31 mouse cellular contexts compared by ENCODE assay signal in genomic region chr16:32239428-32240312, GRCm38 (mm10). TPM values are rescaled to one million over a fixed set of nuclear protein-coding genes. Genes with fewer than 3 reads are reported as not detected.
DNase-seq lines count a peak whose midpoint lies in the region; ATAC-seq and TF ChIP-seq lines count a peak whose summit lies in the region.
"Had no signal": no experiment of that assay in that cellular context is flagged by ENCODE, and none has a peak within 500 bp of the region (broad histone marks: within the 10 kb centered on the region; RNA-seq: fewer than 3 reads in every experiment).

No protein-coding gene starts in this region.

- TF ChIP-seq CTCF in MEL (IDR thresholded peaks at IDR 0.05 in 2 of 3, conservative IDR thresholded peaks at IDR 0.05 in 1 of 3; ENCODE audit: control insufficient read depth in 1 of 3, insufficient read depth in 1 of 3, low read depth in 2 of 3, low read length in 3 of 3, poor library complexity in 1 of 3, severe bottlenecking in 1 of 3): no peak

- peak; percentile 15 to 17 for DNase-seq in adrenal gland, postnatal 36 days
- DNase-seq in adrenal gland, adult 8-10 months: no peak
- DNase-seq in heart, embryonic 10.5 days (ENCODE audit: low spot score): no peak
- peak; percentile 76 for DNase-seq in 3T3-L1 (ENCODE audit: low read depth, low spot score)
- DNase-seq in MEL (ENCODE audit: low read depth, low spot score): no peak
- no peak for DNase-seq in left cerebral cortex, postnatal 4 days
- no peak for DNase-seq in gastrocnemius, adult 8-10 months (ENCODE audit: low spot score in 2 of 2)
- DNase-seq: cerebellum, adult 18-20 months; cerebellum, postnatal 14 days; forebrain, postnatal 0 days; gastrocnemius, postnatal 36 days; heart, postnatal 14 days; kidney, adult 18-20 months; layer of hippocampus, adult 9-11 months; lung, postnatal 14 days; thymus, adult 2 months; thymus, postnatal 4 days had no signal

- 66% methylated on average over 2 of the region's 2 CpGs for WGBS in heart, embryonic 16.5 days
- WGBS in heart, embryonic 10.5 days: 62% methylated on average over 2 of the region's 2 CpGs

- H3K79me2 ChIP-seq in MEL (ENCODE audit: control insufficient read depth, insufficient read depth, low read length, poor library complexity): peaks cover 21% of the 10 kb centered on the region

- no peak for TF ChIP-seq POLR2A in MEL (IDR thresholded peaks at IDR 0.05; ENCODE audit: control insufficient read depth in 1 of 2, insufficient read depth in 1 of 2, low read depth in 1 of 2, low read length in 2 of 2, poor library complexity in 1 of 2)

- no peak overlapping the region for H3K9ac ChIP-seq in heart, embryonic 16.5 days (ENCODE audit: low read length)
- H3K9ac ChIP-seq in MEL (ENCODE audit: control insufficient read depth, low read depth, low read length, poor library complexity, severe bottlenecking): no peak overlapping the region
- H3K9ac ChIP-seq: forebrain, postnatal 0 days; hindbrain, embryonic 13.5 days; neural tube, embryonic 15.5 days had no signal

- H3K4me3 ChIP-seq in heart, embryonic 16.5 days (ENCODE audit: low read length): no peak overlapping the region
- no peak overlapping the region for H3K4me3 ChIP-seq in heart, embryonic 10.5 days
- H3K4me3 ChIP-seq in MEL (ENCODE audit: control insufficient read depth in 1 of 2, insufficient read depth in 1 of 2, low read depth in 2 of 2, low read length in 2 of 2): no peak overlapping the region
- H3K4me3 ChIP-seq: hindbrain, embryonic 13.5 days; neural tube, embryonic 15.5 days had no signal

- H3K4me2 ChIP-seq in heart, embryonic 16.5 days (ENCODE audit: low read depth, low read length): no peak overlapping the region
- H3K4me2 ChIP-seq: hindbrain, embryonic 13.5 days; midbrain, embryonic 11.5 days; neural tube, embryonic 15.5 days had no signal

- 0 out of 2 replicates have a peak, but pooled peaks cover 5% of the 10 kb centered on the region for H3K36me3 ChIP-seq in heart, embryonic 16.5 days (ENCODE audit: control insufficient read depth, insufficient read depth)
- peaks cover 29% of the 10 kb centered on the region for H3K36me3 ChIP-seq in heart, embryonic 10.5 days
- H3K36me3 ChIP-seq in MEL (ENCODE audit: control insufficient read depth in 1 of 2, insufficient read depth in 2 of 2, low read length in 2 of 2): peaks cover 5 to 10% of the 10 kb centered on the region in 2 experiments; a peak in 3 of 4 replicates

- no peak for TF ChIP-seq EP300 in MEL (IDR thresholded peaks at IDR 0.05; ENCODE audit: low read depth in 1 of 2, low read length in 2 of 2)

- no peaks in the 10 kb centered on the region for H3K9me3 ChIP-seq in heart, embryonic 16.5 days (replicated peaks; ENCODE audit: control insufficient read depth, low read length)
- H3K9me3 ChIP-seq in heart, embryonic 10.5 days: no peaks in the 10 kb centered on the region
- H3K9me3 ChIP-seq in MEL (replicated peaks; ENCODE audit: insufficient read depth, low read length): no peaks in the 10 kb centered on the region
- H3K9me3 ChIP-seq: hindbrain, embryonic 13.5 days; neural tube, embryonic 15.5 days had no signal

- H3K4me1 ChIP-seq in heart, embryonic 16.5 days (ENCODE audit: control insufficient read depth, insufficient read depth, low read length): peaks cover 20% of the 10 kb centered on the region
- peaks cover 24% of the 10 kb centered on the region for H3K4me1 ChIP-seq in heart, embryonic 10.5 days
- no peaks in the 10 kb centered on the region; a peak in 1 of 4 replicates for H3K4me1 ChIP-seq in MEL (ENCODE audit: control insufficient read depth in 1 of 2, insufficient read depth in 2 of 2, low read length in 2 of 2)

- no peaks in the 10 kb centered on the region for H3K27me3 ChIP-seq in heart, embryonic 16.5 days (ENCODE audit: control insufficient read depth, insufficient read depth, low read length)
- H3K27me3 ChIP-seq in heart, embryonic 10.5 days (ENCODE audit: insufficient read depth, poor library complexity, severe bottlenecking): no peaks in the 10 kb centered on the region
- no peaks in the 10 kb centered on the region for H3K27me3 ChIP-seq in MEL (ENCODE audit: control insufficient read depth in 1 of 2, insufficient read depth in 2 of 2, low read length in 2 of 2)
- H3K27me3 ChIP-seq: hindbrain, embryonic 13.5 days; neural tube, embryonic 15.5 days; Patski had no signal

- H3K27ac ChIP-seq in heart, embryonic 16.5 days (ENCODE audit: low read length): peak overlapping the region; percentile 43; the same call in 1 of the 2 replicates
- no peak overlapping the region for H3K27ac ChIP-seq in heart, embryonic 10.5 days
- H3K27ac ChIP-seq in MEL (ENCODE audit: control insufficient read depth, low read depth, low read length): no peak overlapping the region
- H3K27ac ChIP-seq: hindbrain, embryonic 13.5 days; kidney, postnatal 0 days; neural tube, embryonic 15.5 days had no signal

- no peak for TF ChIP-seq RAD21 in MEL (IDR thresholded peaks at IDR 0.05; ENCODE audit: low read depth, low read length)

- intact Hi-C loops in left cerebral cortex, postnatal 4 days (cut with DNase I): no loop called here

- no peak for ATAC-seq in heart, embryonic 16.5 days (replicated peaks; ENCODE audit: extremely low read depth, insufficient read depth, low FRiP score)
- ATAC-seq: forebrain, postnatal 0 days; inflammation-experienced regulatory T-cells, adult 6 months; Patski had no signal

TF ChIP-seq in MEL, 35 proteins besides CTCF, POLR2A, EP300 and RAD21:
- TF ChIP-seq POLR2AphosphoS2 (IDR thresholded peaks at IDR 0.05; ENCODE audit: low read length): no peak
- peak; percentile 48 for TF ChIP-seq ZNF384 (IDR thresholded peaks at IDR 0.05; ENCODE audit: low read depth, low read length)
- TF ChIP-seq TAL1 (IDR thresholded peaks at IDR 0.05; ENCODE audit: low read length): no peak
- no peak for TF ChIP-seq SIN3A (IDR thresholded peaks at IDR 0.05; ENCODE audit: low read length)

RNA-seq across cellular contexts. Expression of gene Fbxo45, which starts 7.3 kb away (rescaled TPM):
- total RNA-seq in adrenal gland, postnatal 36 days (2021): 10 to 100 TPM; 20.7 to 21.4 TPM
- total RNA-seq in adrenal gland, adult 8-10 months (2022): 10 to 100 TPM; 16.8 to 20.1 (median 19.2) TPM
- polyA plus RNA-seq in heart, embryonic 16.5 days (2015; fragmentation: Nextera tagmentation; extraction: Ambion mirVana): 3.7 and 5.1 TPM in 2 replicates
- 8.6 and 11.1 TPM in 2 replicates for polyA plus RNA-seq in heart, embryonic 10.5 days (2016; fragmentation: Nextera tagmentation; extraction: Ambion mirVana)
- 17.5 and 19.3 TPM in 2 replicates for total RNA-seq in MEL (2012; rRNA removed)
- polyA plus RNA-seq in MEL (2012; ENCODE audit: insufficient read depth in 1 of 2, insufficient read length in 2 of 2, low read depth in 1 of 2, low replicate concordance in 2 of 2, missing spikeins in 1 of 2): 10 to 100 TPM in 1 of 2 experiments, not detected in 1; 15.4 TPM
- total RNA-seq in left cerebral cortex, postnatal 4 days (2021): 10 to 100 TPM; 45.5 to 46.7 TPM
- 10 to 100 TPM; 15.9 to 20.6 (median 16.7) TPM for total RNA-seq in gastrocnemius, adult 8-10 months (2022)

RNA-seq across cellular contexts. Expression of gene Wdr53, which starts 7.4 kb away (rescaled TPM):
- total RNA-seq in adrenal gland, postnatal 36 days (2021): 10 to 100 TPM; 13.7 to 14.8 TPM
- total RNA-seq in adrenal gland, adult 8-10 months (2022): 10 to 100 TPM; 13.0 to 17.8 (median 14.9) TPM
- polyA plus RNA-seq in heart, embryonic 16.5 days (2015; fragmentation: Nextera tagmentation; extraction: Ambion mirVana): 11.6 and 11.9 TPM in 2 replicates
- polyA plus RNA-seq in heart, embryonic 10.5 days (2016; fragmentation: Nextera tagmentation; extraction: Ambion mirVana): 11.6 and 14.8 TPM in 2 replicates
- 16.8 and 18.0 TPM in 2 replicates for total RNA-seq in MEL (2012; rRNA removed)
- 10 to 100 TPM in 1 of 2 experiments, not detected in 1; 20.9 TPM for polyA plus RNA-seq in MEL (2012; ENCODE audit: insufficient read depth in 1 of 2, insufficient read length in 2 of 2, low read depth in 1 of 2, low replicate concordance in 2 of 2, missing spikeins in 1 of 2)
- 10 to 100 TPM; 10.2 to 10.3 TPM for total RNA-seq in left cerebral cortex, postnatal 4 days (2021)
- total RNA-seq in gastrocnemius, adult 8-10 months (2022): 1 to 10 TPM; 5.5 to 8.0 (median 6.5) TPM

RNA-seq across cellular contexts. Expression of gene Smco1, which starts 31.6 kb away (rescaled TPM):
- total RNA-seq in adrenal gland, postnatal 36 days (2021): under 1 TPM in 1 of 2 experiments, not detected in 1; 0.30 TPM
- not detected for total RNA-seq in adrenal gland, adult 8-10 months (2022)
- polyA plus RNA-seq in heart, embryonic 16.5 days (2015; fragmentation: Nextera tagmentation; extraction: Ambion mirVana): 0.16 TPM in 1 of 2 replicates, not detected in the other
- polyA plus RNA-seq in heart, embryonic 10.5 days (2016; fragmentation: Nextera tagmentation; extraction: Ambion mirVana): 0.14 TPM in 1 of 2 replicates, not detected in the other
- total RNA-seq in MEL (2012; rRNA removed): not detected in 2 replicates
- polyA plus RNA-seq in MEL (2012; ENCODE audit: insufficient read depth in 1 of 2, insufficient read length in 2 of 2, low read depth in 1 of 2, low replicate concordance in 2 of 2, missing spikeins in 1 of 2): not detected
- not detected for total RNA-seq in left cerebral cortex, postnatal 4 days (2021)
- total RNA-seq in gastrocnemius, adult 8-10 months (2022): 10 to 100 TPM; 55.5 to 79.7 (median 66.0) TPM
- total RNA-seq: forebrain, postnatal 0 days; megakaryocyte progenitor cell, adult 5-6 weeks had no signal
- polyA plus RNA-seq: embryonic facial prominence, embryonic 11.5 days; forebrain, embryonic 11.5 days; forebrain, postnatal 0 days; inflammation-experienced regulatory T-cells, adult 6 months; kidney, postnatal 0 days; large intestine, adult 2 months; limb, embryonic 14.5 days; liver, embryonic 16.5 days; midbrain, embryonic 11.5 days; neural tube, embryonic 15.5 days; small intestine, adult 2 months had no signal

RNA-seq across cellular contexts. Expression of gene Rnf168, which starts 37.6 kb away (rescaled TPM):
- 10 to 100 TPM; 24.6 to 27.7 TPM for total RNA-seq in adrenal gland, postnatal 36 days (2021)
- 10 to 100 TPM; 24.5 to 30.2 (median 26.0) TPM for total RNA-seq in adrenal gland, adult 8-10 months (2022)
- 17.3 and 19.3 TPM in 2 replicates for polyA plus RNA-seq in heart, embryonic 16.5 days (2015; fragmentation: Nextera tagmentation; extraction: Ambion mirVana)
- 22.0 and 24.4 TPM in 2 replicates for polyA plus RNA-seq in heart, embryonic 10.5 days (2016; fragmentation: Nextera tagmentation; extraction: Ambion mirVana)
- total RNA-seq in MEL (2012; rRNA removed): 17.6 TPM in 2 replicates
- polyA plus RNA-seq in MEL (2012; ENCODE audit: insufficient read depth in 1 of 2, insufficient read length in 2 of 2, low read depth in 1 of 2, low replicate concordance in 2 of 2, missing spikeins in 1 of 2): 10 to 100 TPM; 14.9 to 61.5 TPM
- 10 to 100 TPM; 34.4 to 34.6 TPM for total RNA-seq in left cerebral cortex, postnatal 4 days (2021)
- 10 to 100 TPM in 2 of 4 experiments, 1 to 10 TPM in 2; 8.5 to 11.7 (median 10.2) TPM for total RNA-seq in gastrocnemius, adult 8-10 months (2022)

Comparison
In these comparisons a context has a peak if more than half of its experiments do, and no peak if none do; other contexts are left out.
1. DNase-seq: peak in adrenal gland, postnatal 36 days (2 of 2) and 3T3-L1 (single experiment); none in adrenal gland, adult 8-10 months (single experiment), heart, embryonic 10.5 days (single experiment), MEL (single experiment), left cerebral cortex, postnatal 4 days (single experiment) and gastrocnemius, adult 8-10 months (0 of 2).
2. RNA of gene Smco1, which starts 31.6 kb away (total RNA-seq): 55.5 to 79.7 TPM in gastrocnemius, adult 8-10 months; 0.30 TPM in adrenal gland, postnatal 36 days, not detected in left cerebral cortex, postnatal 4 days, not detected in adrenal gland, adult 8-10 months and not detected in MEL; every median in the first group is over 10 times any median in the second.